Mouse (Mus musculus): Measurements from ENCODE around the gene Igsf11. TPM values are rescaled to one million over a fixed set of nuclear protein-coding genes. Genes with fewer than 3 reads are reported as not detected.

The Igsf11 gene
- polyA plus RNA-seq (2015; fragmentation: Nextera tagmentation; extraction: Ambion mirVana) = 6.6 and 6.7 TPM in 2 replicates

DNA sequence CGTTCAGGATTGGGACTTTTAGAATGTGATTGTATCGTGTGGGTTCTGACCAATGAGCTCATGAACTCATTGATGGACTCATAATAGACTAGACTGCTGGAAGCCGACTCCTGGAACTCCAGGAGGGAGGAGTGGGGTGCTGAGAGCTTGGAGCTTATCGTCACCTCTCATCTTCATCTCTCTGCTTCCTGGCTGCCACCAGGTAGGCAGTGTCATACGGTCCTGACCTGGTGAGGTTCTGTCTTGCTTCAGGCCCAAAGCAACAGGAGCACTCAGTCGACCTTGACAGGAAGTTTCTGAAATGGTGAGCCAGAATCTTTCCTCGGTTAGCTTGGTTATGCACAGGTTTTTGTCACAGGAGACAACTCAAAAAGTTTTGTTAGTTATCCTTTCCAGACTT, at the start of gene Igsf11:
Igsf11 (plus strand) TSS at position 301 of the 400 bp plus-strand sequence.

Other genes with a start within 250 kb of the Igsf11 start
- 4.3 and 4.5 TPM in 2 replicates for gene Arhgap31, start 179.4 kb upstream of the Igsf11 start, polyA plus RNA-seq (2015; fragmentation: Nextera tagmentation; extraction: Ambion mirVana)
- gene B4galt4, start 150.4 kb upstream of the Igsf11 start, polyA plus RNA-seq (2015; fragmentation: Nextera tagmentation; extraction: Ambion mirVana) = 31.7 and 33.5 TPM in 2 replicates
- gene Upk1b, start 92.3 kb upstream of the Igsf11 start, polyA plus RNA-seq (2015; fragmentation: Nextera tagmentation; extraction: Ambion mirVana) = 0.21 TPM in 1 of 2 replicates, not detected in the other
- gene 4930435E12Rik, start 63.9 kb upstream of the Igsf11 start, polyA plus RNA-seq (2015; fragmentation: Nextera tagmentation; extraction: Ambion mirVana) = not detected in 2 replicates

Measured in neural tube, postnatal 0 days (tissue).